Mouse (Mus musculus) embryonic fibroblast, embryonic 13.5 days (primary cell): ENCODE results near the gene Lmx1b.

Source experiments
- CTCF ChIP-seq: IDR thresholded peaks from 2 replicates; pipeline ENCODE4 v1.5.1; 2011; ENCODE audit warnings: mild to moderate bottlenecking, control low read depth, low read length, moderate library complexity, borderline replicate concordance; ENCODE audit not compliant: insufficient read depth
- POLR2A ChIP-seq: IDR thresholded peaks from 2 replicates; pipeline ENCODE4 v1.6.1; 2011; ENCODE audit warnings: low read depth, mild to moderate bottlenecking, control low read depth, low read length, moderate library complexity

- no peak for TF ChIP-seq POLR2A
- peak; percentile 90 for TF ChIP-seq CTCF
Measured at GRCm38 (mm10) chr2:33642650-33643458, 2.5 kb upstream of the Lmx1b start.
